Mouse (Mus musculus) thymus, adult 2 months (tissue): ENCODE measurements around the gene Pdxp.

Source experiments
- CTCF ChIP-seq: fragments of 200-500 bp; IDR thresholded peaks from 2 replicates; pipeline ENCODE4 v1.5.1; 2012; ENCODE audit warnings: mild to moderate bottlenecking, control low read depth, low read length, moderate library complexity, borderline replicate concordance; ENCODE audit not compliant: control insufficient read depth, poor library complexity, insufficient read depth; ENCODE audit errors: extremely low read depth
- POLR2A ChIP-seq: fragments of 200-500 bp; IDR thresholded peaks from 2 replicates; pipeline ENCODE4 v1.6.1; 2012; ENCODE audit warnings: mild to moderate bottlenecking, low read length, control low read depth, moderate library complexity; ENCODE audit not compliant: control insufficient read depth, poor library complexity, insufficient read depth; ENCODE audit errors: extremely low read depth

DNA sequence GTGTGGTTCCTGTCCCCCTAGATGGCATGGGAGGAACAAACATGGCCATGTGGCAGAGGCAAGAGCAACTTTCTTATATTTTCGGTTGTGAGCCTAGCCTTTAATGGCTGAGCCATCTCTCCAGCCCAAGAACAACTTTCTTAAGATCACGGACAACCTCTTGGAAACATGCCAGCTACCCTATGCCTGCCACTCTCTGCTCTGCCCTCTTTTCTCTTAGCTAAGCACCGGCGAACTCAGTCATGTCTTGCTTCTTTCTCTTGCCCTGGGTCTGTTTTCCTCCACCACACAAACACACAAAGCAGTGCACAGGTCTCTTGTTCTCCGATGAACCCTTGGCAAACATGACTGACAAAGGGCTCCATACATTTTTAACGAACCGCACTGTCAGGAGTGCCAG is 32.5 kb downstream of the Pdxp start:
- TF ChIP-seq CTCF (no peak), POLR2A (no peak)
